Mouse (Mus musculus) embryo, embryonic 9.5 days (tissue): ENCODE measurements at regions not wholly inside any gene's neighbourhood (a gene's known extent, or its start where the extent isn't known, plus 50 kb on each side); places are given as distances from the start of the nearest gene placed in this dataset.
A peak's percentile ranks its signal among the peaks of the same experiment; 100 is the strongest.
"Not testable (repeated sequence)": the region's sequence is repeated elsewhere in the genome, so short reads cannot be mapped to it uniquely, and the experiment has no call there.

Experiments
- DNase-seq: peaks from one replicate; pipeline ENCODE4 v3.0.0-alpha.2; 2017; ENCODE audit errors: extremely low spot score

DNA sequence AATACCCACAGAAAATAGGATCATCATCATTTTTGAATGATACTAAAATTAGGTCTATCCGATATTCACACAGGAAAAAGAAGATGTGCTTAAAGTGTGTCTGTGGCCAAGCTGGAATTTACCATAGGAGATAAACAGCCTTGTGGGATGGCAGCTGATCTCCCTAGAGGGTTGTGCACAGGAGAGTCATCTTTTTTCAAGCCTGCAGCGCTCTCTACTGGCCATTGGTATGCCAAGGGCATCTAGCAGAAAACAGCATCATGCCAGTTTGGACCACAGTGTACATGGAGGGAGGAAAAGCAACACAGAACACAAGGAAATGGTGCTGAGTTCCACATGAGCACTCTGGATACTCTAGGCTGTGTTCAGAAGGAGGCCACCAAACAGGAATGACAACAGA, 74.1 kb upstream of the Diaph3 start:
- peak; percentile 65 for DNase-seq

DNA sequence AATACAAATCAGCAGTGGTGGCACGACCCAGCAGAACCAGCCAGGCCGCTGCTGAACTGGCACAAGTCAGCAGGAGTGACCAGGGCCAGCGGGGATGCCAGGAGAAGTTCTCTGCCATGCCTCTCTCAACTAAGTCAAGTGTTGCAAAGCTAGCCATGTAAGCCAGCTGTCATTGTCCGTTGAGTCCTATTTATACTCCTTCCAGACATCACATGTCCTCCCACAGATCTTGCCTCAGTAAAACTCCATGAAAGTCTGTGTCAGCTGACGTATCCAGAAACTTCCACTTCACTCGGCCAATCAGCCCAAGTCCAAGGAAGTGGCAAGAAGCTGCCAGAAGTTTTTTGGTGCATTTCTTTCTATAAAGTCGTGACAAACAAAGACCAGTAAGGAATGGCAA, 76.0 kb upstream of the Diaph3 start:
- DNase-seq: no peak

DNA sequence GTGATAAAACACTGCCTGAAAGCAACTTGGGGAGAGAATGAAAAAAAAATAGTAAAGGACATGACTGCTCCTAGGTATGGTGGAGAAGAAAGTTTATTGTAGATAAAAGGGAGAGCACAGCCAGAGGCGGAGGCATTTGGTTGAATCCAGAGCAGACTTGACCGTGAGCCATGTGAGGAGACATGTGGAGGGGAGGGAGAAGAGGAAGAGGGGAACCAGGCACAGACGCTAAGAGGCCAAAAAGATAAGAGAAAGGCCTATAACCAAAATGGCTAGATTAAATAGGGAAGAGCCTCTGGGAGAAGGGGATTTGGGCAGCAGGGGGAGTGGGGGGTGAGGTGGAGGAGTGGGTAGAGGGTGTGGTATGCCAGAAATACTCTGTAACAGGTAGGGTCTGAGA, 78.9 kb upstream of the Diaph3 start:
- DNase-seq: no peak

DNA sequence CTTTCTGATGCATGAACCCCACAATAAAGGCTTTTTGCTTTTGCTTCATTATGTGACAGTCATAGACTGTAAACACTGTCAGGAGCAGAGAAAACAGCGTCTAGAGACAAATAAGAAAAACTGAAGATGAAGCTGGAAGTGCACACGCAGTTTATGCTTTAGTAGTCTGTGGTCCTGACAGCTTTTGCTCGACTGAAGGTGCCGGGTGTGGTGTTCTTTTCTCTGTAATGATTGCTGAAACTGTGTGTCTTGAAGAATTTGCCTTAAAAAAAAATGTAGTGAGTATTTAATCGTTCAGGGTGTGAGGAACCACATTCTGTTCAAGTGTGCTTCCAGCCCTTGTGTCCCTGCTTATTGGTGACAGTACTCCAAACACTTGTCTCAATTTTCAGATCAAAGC, 83.8 kb upstream of the Diaph3 start:
- no peak for DNase-seq

GRCm38 (mm10) chr14:87249258-87249657, 108.2 kb upstream of the Diaph3 start:
- no peak for DNase-seq

- no peak for DNase-seq
Observed at GRCm38 (mm10) chr14:87255484-87256208, 114.6 kb upstream of the Diaph3 start.

DNA sequence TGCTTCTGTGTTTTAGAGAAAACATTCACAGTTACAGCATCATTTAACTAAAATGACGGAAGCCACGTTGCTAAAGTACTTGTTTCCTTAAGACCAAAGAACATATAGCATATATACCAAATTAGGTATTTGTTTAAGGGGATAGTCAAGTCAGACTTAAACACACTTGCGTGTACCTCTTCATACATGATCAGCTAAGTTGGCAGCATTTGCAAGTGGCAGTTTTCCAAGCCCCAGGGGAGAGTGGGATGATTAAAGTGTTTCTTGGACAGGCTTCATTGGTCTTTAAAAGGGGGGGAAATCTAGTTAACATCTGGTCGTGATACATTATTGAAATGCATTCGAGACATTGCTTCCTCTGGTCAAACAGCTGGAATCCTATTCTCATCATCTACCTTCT, 120.7 kb upstream of the Diaph3 start:
- no peak for DNase-seq

- DNase-seq: no peak
Observed at GRCm38 (mm10) chr14:87264826-87265225, 123.8 kb upstream of the Diaph3 start.

DNA sequence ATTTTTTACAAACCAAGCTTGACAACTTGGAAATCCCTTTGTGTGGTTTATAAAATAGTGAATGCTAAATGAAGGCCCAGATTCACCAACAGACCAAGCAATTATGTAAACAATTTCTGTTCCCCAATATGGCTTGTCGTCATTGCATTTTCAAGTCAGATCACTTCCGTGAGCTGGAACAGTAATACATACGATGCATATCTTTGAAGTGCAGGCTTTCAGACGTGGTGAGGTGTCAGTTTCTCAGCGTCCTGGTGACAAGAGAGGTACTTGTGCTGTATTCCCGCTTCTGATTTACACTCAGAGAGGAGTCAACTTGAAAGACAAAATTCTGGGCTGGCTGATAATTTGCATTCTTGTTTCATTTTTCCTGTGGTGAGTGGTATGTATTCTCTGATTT, 125.3 kb upstream of the Diaph3 start:
- no peak for DNase-seq

DNA sequence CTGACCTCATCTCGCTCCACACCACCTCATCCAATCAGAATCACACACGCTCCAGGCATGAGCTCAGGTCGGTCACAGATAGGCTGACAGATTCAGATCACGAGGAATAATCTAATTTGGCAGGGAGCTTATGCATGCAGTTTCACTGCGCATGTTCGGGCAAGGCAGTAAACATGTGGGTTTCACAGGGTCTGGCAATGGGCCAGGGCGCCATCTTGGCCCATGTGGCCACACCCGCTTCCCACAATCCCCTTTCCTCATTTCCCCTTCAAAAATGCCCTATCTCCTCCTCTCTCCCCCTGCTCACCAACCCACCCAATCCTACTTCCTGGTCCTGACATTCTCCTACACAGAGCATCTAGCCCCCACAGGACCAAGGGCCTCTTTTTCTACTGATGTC, 127.2 kb upstream of the Tdrd3 start:
- DNase-seq: not testable (repeated sequence)

DNA sequence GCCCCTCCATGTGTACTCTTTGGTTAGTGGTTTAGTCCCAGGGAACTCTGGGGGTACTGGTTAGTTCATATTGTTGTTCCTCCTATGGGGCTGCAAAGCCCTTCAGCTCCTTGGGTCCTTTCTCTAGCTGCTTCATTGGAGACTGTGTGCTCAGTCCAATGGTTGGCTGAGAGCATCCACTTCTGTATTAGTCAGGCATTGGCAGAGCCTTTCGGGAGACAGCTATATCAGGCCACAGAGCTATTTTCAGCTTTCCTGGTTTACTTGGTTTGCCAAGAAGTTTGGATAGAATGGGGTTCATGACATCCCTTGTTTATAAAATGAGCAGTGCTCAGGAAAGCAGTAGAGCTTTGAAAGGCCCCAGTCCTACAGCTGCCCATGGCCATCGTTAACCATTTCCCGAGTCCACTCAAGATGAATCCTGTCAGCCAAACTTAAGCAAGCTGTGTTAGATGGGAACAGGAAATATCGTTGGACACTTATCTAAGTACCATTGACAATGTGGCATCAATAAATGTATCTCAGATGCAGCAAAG, 126.7 kb upstream of the Tdrd3 start:
- no peak for DNase-seq

- DNase-seq: no peak
Observed at GRCm38 (mm10) chr14:87295206-87295605, 121.2 kb upstream of the Tdrd3 start.

DNA sequence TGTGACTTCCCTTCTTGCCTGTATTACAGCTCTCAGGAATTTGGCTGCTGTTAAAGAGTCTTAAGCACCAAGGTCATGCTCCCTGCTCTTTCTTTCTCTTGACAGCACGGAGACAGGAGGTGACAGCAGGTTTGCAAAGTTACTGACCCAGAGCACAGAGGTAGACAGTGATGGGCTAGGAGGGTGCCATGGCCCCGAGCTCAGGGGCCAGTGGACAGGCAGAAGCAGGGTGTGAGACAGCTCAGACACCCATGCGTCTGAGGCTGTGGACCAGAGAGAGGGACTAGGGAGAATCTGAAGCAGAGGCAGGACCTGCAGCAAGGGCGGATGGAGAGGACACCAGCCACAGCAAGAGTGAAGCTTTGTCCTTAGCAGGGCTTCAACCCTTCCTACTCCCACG, 119.3 kb upstream of the Tdrd3 start:
- peak; percentile 17 for DNase-seq

- no peak for DNase-seq
Observed at GRCm38 (mm10) chr14:87300838-87301237, 115.6 kb upstream of the Tdrd3 start.

DNA sequence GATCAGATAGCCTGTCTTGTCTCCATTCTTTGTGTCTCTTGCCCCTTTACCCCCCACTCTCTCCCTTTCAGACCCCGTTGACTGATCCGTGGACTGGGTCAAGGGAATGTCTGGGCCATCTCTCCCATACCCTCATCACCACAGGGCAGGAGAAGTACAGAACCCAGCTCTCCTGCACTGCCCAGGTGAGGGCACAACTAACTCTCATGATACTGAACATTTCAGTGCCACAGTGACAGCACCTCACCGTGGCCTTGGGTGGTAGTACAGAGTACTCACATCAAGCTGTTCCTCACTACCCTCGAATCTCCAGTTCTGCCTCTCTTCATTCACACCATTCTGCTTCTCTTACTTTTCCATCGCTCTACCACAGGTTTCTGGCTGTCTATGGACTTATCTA, 114.9 kb upstream of the Tdrd3 start:
- no peak for DNase-seq

- no peak for DNase-seq
Observed at GRCm38 (mm10) chr14:87305481-87305880, 111.0 kb upstream of the Tdrd3 start.

GRCm38 (mm10) chr14:87306011-87306410, 110.4 kb upstream of the Tdrd3 start:
- DNase-seq: no peak

GRCm38 (mm10) chr14:87308016-87308415, 108.4 kb upstream of the Tdrd3 start:
- no peak for DNase-seq

DNA sequence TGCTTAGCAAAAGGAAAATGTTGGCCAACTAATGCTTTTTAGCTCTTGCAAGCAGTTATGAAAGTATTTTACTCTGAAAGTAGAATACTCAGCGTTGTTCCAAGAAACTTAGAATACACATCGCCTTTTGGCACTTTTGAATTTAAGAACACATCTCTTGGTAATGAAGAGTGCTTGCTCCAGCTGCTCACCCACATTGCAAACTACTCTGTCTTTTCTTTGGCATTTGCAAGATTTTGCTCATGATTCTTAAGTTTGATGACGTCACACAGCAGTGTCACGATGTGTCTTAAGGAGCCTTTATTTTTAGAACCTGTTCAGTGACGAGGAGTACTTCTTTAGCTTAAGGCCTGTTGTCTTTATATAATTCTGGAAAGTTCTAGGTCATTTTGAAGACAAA, 104.1 kb upstream of the Tdrd3 start:
- no peak for DNase-seq

- DNase-seq: peak; percentile 62
Observed at GRCm38 (mm10) chr14:87314999-87315732, 101.3 kb upstream of the Tdrd3 start.

GRCm38 (mm10) chr14:87327841-87328240, 88.6 kb upstream of the Tdrd3 start:
- DNase-seq: peak; percentile 35

DNA sequence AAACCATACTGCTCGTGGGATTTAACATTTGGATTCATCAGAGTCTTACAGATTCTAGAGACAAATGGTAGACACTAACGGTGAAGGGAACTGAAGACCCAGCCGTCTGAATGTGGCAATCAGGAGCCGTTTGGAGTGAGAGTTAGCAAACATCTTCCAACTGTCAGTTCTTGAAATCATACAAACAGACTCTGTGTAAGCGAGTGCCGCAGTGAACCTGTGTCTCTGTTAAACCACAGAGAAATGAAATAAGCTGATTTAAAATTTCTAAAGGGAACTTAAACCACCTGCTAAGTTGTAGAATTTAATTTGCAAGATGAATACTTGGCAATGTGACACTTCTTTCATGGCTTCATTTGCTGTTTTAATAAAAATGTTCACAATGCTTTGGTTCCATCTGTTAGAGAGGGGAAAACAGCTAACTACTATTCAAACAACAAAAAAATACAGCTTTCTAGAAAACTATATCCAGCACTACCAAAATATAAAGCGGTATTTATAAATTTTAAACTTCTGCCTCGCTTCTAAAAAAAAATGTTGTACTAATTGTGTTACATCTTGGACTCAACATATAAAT, 78.4 kb upstream of the Tdrd3 start:
- no peak for DNase-seq

DNA sequence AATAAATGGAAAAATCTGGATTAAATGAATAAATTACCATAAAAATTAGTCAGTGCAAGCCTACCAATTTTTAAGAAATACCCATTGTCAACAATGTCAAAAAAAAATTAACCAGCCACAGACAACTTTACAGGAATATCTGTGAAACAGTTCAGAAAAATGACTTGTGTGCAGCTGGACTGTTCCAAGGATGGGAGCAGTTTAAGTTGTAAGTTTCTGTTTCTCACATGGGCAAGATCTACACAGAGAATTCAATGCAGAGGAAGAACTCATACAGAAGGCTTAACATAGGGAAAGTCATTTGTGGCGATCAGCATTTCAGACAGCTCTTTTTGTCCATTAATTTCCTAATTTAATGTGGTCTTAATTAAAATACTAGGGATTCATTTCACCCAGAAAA, 71.9 kb upstream of the Tdrd3 start:
- no peak for DNase-seq
